Mouse (Mus musculus) forebrain, embryonic 16.5 days (tissue): ENCODE data around the gene Olfr206. TPM values are rescaled to one million over a fixed set of nuclear protein-coding genes. Genes with fewer than 3 reads are reported as not detected.
"Not testable (repeated sequence)": the region's sequence is repeated elsewhere in the genome, so short reads cannot be mapped to it uniquely, and the experiment has no call there.

ENCODE experiments used
- ATAC-seq: fragments of 200-750 bp; cut with Nextera tagmentation; 2 replicates; pipeline ENCODE4 v1.8.0; 2017; ENCODE audit warnings: mild to moderate bottlenecking, moderate library complexity
- H3K27ac ChIP-seq: fragments of 300-500 bp; sonication (generic); 2 replicates; pipeline ENCODE4 v1.5.1; 2014; ENCODE audit warnings: low read length, control low read depth
- H3K27me3 ChIP-seq: fragments of 300-500 bp; sonication (generic); replicated peaks from 2 replicates; pipeline ENCODE4 v1.6.1; 2014; ENCODE audit warnings: low read length; ENCODE audit not compliant: control insufficient read depth, insufficient read depth
- H3K36me3 ChIP-seq: fragments of 300-500 bp; sonication (generic); 2 replicates; pipeline ENCODE4 v1.6.1; 2014; ENCODE audit not compliant: control insufficient read depth, insufficient read depth
- H3K4me1 ChIP-seq: fragments of 300-500 bp; sonication (generic); replicated peaks from 2 replicates; pipeline ENCODE4 v1.6.1; 2014; ENCODE audit warnings: low read length; ENCODE audit not compliant: control insufficient read depth, insufficient read depth
- H3K4me2 ChIP-seq: fragments of 300-500 bp; sonication (generic); 2 replicates; pipeline ENCODE4 v1.6.1; 2014; ENCODE audit warnings: mild to moderate bottlenecking, low read length, control low read depth
- H3K4me3 ChIP-seq: fragments of 300-500 bp; sonication (generic); replicated peaks from 2 replicates; pipeline ENCODE4 v1.5.1; 2014; ENCODE audit warnings: mild to moderate bottlenecking, low read length, control low read depth
- H3K9ac ChIP-seq: fragments of 300-500 bp; sonication (generic); replicated peaks from 2 replicates; pipeline ENCODE4 v1.6.1; 2014; ENCODE audit warnings: low read depth, low read length, control low read depth
- H3K9me3 ChIP-seq: fragments of 300-500 bp; sonication (generic); 2 replicates; pipeline ENCODE4 v1.6.1; 2016; ENCODE audit warnings: low read length; ENCODE audit not compliant: control insufficient read depth
- WGBS: fragments of 180-500 bp; shearing (Covaris S2); extraction: QIAGEN DNeasy Blood & Tissue Kit; methylation state at CpG from one replicate; pipeline ENCODE4 v1.1.7; 2014; 5-methylcytosine and 5-hydroxymethylcytosine counted together
- polyA plus RNA-seq: library from polyadenylated mRNA; unstranded; fragments of >200 nt; fragmentation: Nextera tagmentation; extraction: Ambion mirVana; gene quantifications from 2 replicates; pipeline ENCODE4 v1.2.1, GENCODE M21; 2015

Gene Olfr206
- not detected in 2 replicates for polyA plus RNA-seq

DNA sequence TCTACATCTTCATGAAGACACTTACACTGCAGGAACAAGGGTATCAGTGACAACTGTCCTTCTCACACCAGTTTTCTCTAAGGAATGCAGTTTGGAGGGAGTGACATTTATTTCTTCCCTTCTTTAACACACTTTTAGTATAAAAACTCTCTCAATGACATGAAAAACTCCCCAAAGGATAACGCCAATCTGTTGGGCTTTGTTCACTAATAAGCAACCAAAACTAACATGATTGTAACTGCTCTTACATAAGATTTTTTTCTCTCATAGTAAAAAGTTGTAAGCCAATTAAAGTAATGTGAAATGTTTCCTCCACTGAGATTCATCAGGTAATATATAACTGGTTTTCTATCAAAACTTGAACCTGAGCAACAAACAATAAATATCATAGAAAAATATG is at the start of gene Olfr206:
Olfr206 (minus strand) TSS at position 101 of the 400 bp plus-strand sequence.
- Histone ChIP-seq H3K9me3 (no peaks in the 10 kb centered on the region), H3K4me2 (no peak within 1 kb of the TSS), H3K4me1 (no peaks in the 10 kb centered on the region), H3K27me3 (no peaks in the 10 kb centered on the region), H3K27ac (no peak within 1 kb of the TSS), H3K4me3 (no peak within 1 kb of the TSS), H3K36me3 (no peaks in the 10 kb centered on the region), H3K9ac (no peak within 1 kb of the TSS)
- WGBS, result 79% methylated on average over 1 of the region's 1 CpGs
- no peak for ATAC-seq

DNA sequence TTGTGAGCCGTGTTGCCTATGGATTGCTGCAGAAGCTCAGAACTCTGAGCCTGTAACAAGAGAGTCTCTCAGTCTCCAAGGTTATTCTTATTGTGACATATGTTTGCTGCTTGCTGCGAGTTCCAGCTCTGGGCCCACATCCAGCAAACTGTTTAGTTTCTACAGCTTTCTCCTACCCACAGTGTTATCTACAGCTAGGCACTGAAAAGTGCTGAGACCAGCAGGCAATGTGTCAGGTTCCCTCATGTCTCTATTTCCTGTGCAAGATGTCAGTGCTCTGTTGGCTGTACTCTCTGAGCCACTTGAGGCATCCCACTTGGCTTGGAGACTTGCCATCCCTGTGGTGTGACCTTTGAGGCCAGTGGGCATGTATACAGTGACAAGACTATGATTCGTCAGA is 44.3 kb upstream of the Olfr206 start:
- Histone ChIP-seq H3K4me1 (no peaks in the 10 kb centered on the region), H3K4me3 (no peak overlapping the region), H3K27ac (no peak overlapping the region), H3K36me3 (no peaks in the 10 kb centered on the region), H3K9ac (no peak overlapping the region), H3K27me3 (no peaks in the 10 kb centered on the region), H3K4me2 (no peak overlapping the region), H3K9me3 (no peaks in the 10 kb centered on the region)
- WGBS, result 69% methylated on average over 3 of the region's 3 CpGs
- ATAC-seq, result peak; percentile 74

DNA sequence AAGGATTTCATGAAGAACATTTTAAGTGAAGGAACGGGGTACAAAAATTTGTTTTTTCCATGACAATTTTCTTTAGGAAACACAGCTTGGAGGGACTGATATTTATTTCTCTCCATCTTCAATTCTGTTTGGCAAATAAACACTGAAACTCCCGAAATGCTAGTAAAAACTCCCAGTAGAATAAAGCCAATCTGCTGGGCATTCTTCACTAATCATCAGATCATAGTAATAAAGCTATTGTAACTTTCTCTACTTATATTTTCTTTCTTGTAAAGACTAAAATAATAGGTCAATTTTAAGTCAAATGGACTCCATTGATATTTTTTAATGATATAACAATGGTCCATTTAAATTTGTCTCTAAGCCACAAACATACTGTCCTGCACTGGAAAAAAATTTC is 14.8 kb upstream of the Olfr206 start, which contains the start of gene Olfr209:
Olfr209 (minus strand) TSS at position 101 of the 400 bp plus-strand sequence.
- H3K36me3 ChIP-seq, result no peaks in the 10 kb centered on the region
- no peak within 1 kb of the TSS for H3K9ac ChIP-seq
- 93% methylated on average over 2 of the region's 2 CpGs for WGBS
- no peak within 1 kb of the TSS for H3K27ac ChIP-seq
- no peak within 1 kb of the TSS for H3K4me2 ChIP-seq
- no peak for ATAC-seq
- no peak within 1 kb of the TSS for H3K4me3 ChIP-seq
- no peaks in the 10 kb centered on the region for H3K27me3 ChIP-seq
- H3K9me3 ChIP-seq, result no peaks in the 10 kb centered on the region
- no peaks in the 10 kb centered on the region for H3K4me1 ChIP-seq

DNA sequence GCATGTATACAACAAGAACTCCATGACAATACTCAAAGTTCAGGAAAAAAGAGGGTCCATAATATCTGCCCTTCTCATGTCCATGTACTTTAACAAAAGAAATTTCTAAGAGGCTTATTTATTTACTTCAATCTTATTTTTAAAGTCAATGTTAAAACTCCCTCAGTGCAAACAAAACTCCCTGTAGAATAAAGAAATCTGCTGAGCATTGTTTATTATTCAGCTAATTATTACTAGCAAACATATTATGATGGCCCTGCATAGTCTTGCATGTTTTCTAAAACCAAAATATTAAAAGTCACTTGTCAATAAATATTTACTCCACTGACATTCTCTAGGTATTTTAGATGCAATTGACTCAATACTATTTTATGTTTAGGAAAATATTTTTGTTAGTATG is 18.0 kb downstream of the Olfr206 start, which contains the start of gene Olfr205:
Olfr205 (minus strand) TSS at position 101 of the 400 bp plus-strand sequence.
- no peak within 1 kb of the TSS for H3K9ac ChIP-seq
- H3K9me3 ChIP-seq, result no peaks in the 10 kb centered on the region
- H3K36me3 ChIP-seq, result no peaks in the 10 kb centered on the region
- H3K4me3 ChIP-seq, result no peak within 1 kb of the TSS
- no peak within 1 kb of the TSS for H3K27ac ChIP-seq
- ATAC-seq, result no peak
- H3K4me2 ChIP-seq, result no peak within 1 kb of the TSS
- no peaks in the 10 kb centered on the region for H3K4me1 ChIP-seq
- H3K27me3 ChIP-seq, result no peaks in the 10 kb centered on the region

DNA sequence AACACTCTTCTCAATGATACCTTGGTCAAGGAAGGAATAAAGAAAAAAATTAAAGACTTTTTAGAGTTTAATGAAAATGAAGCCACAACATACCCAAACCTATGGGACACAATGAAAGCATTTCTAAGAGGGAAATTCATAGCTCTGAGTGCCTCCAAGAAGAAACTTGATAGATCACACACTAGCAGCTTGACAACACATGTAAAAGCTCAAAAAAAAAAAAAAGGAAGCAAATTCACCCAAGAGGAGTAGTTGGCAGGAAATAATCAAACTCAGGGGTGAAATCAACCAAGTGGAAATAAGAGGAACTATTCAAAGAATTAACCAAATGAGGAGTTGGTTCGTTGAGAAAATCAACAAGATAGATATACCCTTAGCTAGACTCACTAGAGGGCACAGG is 25.8 kb downstream of the Olfr206 start:
- H3K27ac ChIP-seq, H3K4me2 ChIP-seq, H3K27me3 ChIP-seq, H3K4me1 ChIP-seq, H3K4me3 ChIP-seq, H3K9ac ChIP-seq, H3K36me3 ChIP-seq, H3K9me3 ChIP-seq, ATAC-seq: not testable (repeated sequence)
- 23% methylated on average over 1 of the region's 1 CpGs for WGBS

DNA sequence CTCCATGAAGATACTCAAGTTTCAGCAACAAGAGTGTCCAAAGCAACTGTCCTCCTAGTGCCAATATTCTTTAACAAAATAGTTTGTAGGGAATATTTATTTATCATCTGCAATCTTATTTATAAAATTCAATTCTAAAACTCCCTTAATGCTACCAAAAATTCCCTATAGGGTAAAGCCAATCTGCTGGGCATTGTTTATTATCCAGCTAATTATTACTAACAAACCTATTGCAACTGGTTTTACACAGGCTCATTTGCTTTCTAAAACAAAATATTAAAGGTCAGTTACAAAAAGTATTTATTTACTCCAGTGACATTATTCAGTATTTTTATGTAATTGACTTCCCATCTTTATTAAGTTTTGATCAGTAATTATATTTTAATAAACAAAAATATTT is 30.9 kb downstream of the Olfr206 start, which contains the start of gene Olfr204:
Olfr204 (minus strand) TSS at position 101 of the 400 bp plus-strand sequence.
- no peak for ATAC-seq
- H3K9ac ChIP-seq, result no peak within 1 kb of the TSS
- no peaks in the 10 kb centered on the region for H3K27me3 ChIP-seq
- H3K4me1 ChIP-seq, result no peaks in the 10 kb centered on the region
- no peak within 1 kb of the TSS for H3K27ac ChIP-seq
- no peak within 1 kb of the TSS for H3K4me2 ChIP-seq
- H3K4me3 ChIP-seq, result no peak within 1 kb of the TSS
- H3K9me3 ChIP-seq, result no peaks in the 10 kb centered on the region
- no peaks in the 10 kb centered on the region for H3K36me3 ChIP-seq

DNA sequence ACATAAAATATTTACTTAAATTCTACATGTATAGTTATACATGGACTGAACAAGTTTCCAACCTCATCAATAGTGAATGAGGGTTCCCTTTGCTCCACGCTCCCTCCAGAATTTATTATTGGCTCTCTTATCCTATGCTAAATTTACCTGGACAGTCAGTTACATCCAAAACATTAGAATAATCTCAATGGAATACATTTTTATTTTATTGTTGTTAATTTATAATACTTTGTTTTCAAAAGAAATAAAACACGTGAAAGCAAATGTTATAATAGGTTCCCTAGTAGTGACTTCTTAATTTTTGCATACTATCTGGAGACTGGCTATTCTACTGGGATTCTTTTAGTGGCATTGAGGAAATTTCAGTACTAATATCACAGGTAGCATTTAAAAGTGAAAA is 50.5 kb downstream of the Olfr206 start, which contains the start of gene Olfr203:
Olfr203 (plus strand) TSS at position 301 of the 400 bp plus-strand sequence.
- Histone ChIP-seq H3K9ac (no peak within 1 kb of the TSS), H3K36me3 (no peaks in the 10 kb centered on the region), H3K27ac (no peak within 1 kb of the TSS), H3K4me3 (no peak within 1 kb of the TSS), H3K4me2 (no peak within 1 kb of the TSS), H3K27me3 (no peaks in the 10 kb centered on the region), H3K9me3 (no peaks in the 10 kb centered on the region), H3K4me1 (no peaks in the 10 kb centered on the region)
- no peak for ATAC-seq
- 92% methylated on average over 2 of the region's 2 CpGs for WGBS

Other genes with a start within 250 kb of the Olfr206 start
- gene Olfr193, start 237.4 kb downstream of the Olfr206 start, polyA plus RNA-seq, result not detected in 2 replicates
- gene Olfr194, start 228.2 kb downstream of the Olfr206 start, polyA plus RNA-seq, result not detected in 2 replicates
- not detected in 2 replicates for gene Olfr195, start 202.2 kb downstream of the Olfr206 start, polyA plus RNA-seq
- not detected in 2 replicates for gene Olfr196, start 178.8 kb downstream of the Olfr206 start, polyA plus RNA-seq
- gene Olfr198, start 145.7 kb downstream of the Olfr206 start, polyA plus RNA-seq, result not detected in 2 replicates
- gene Olfr199, start 129.5 kb downstream of the Olfr206 start, polyA plus RNA-seq, result not detected in 2 replicates
- gene Olfr201, start 76.6 kb downstream of the Olfr206 start, polyA plus RNA-seq, result not detected in 2 replicates
- not detected in 2 replicates for gene Olfr202, start 62.5 kb downstream of the Olfr206 start, polyA plus RNA-seq
- not detected in 2 replicates for gene Olfr203, start 50.4 kb downstream of the Olfr206 start, polyA plus RNA-seq
- not detected in 2 replicates for gene Olfr204, start 31.0 kb downstream of the Olfr206 start, polyA plus RNA-seq
- gene Olfr205, start 18.1 kb downstream of the Olfr206 start, polyA plus RNA-seq, result not detected in 2 replicates
- not detected in 2 replicates for gene Olfr209, start 14.7 kb upstream of the Olfr206 start, polyA plus RNA-seq
- gene Gabrr3, start 58.1 kb upstream of the Olfr206 start, polyA plus RNA-seq, result not detected in 2 replicates
- gene Riox2, start 122.5 kb upstream of the Olfr206 start, polyA plus RNA-seq, result 12.5 and 14.7 TPM in 2 replicates